20 mouse cellular contexts compared by ENCODE assay signal in the genomic region with DNA sequence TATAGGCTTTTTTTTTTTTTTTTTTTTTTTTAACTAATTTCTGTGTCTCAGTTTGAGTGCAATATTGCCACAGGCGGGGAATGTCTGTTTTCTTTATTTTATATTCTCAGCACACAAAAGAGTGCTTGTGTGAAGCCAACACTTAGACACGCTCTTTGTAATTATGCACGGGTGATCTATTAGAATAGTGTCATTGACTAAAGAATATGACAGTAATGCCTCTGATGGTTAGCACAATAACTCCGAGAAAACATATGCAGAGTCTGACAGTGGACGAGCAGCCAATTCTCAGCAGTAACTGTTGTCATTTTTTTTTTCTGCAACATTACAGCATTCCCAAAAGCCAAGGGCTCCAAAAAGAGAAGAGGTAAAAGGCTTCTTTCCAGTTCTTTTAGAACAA.
A peak's percentile ranks its signal among the peaks of the same experiment; 100 is the strongest.
DNase-seq lines count a peak whose midpoint lies in the region; ATAC-seq lines count a peak whose summit lies in the region.
"Had no signal": no experiment of that assay in that cellular context is flagged by ENCODE, and none has a peak within 500 bp of the region (broad histone marks: within the 10 kb centered on the region; RNA-seq: fewer than 3 reads in every experiment).

No protein-coding gene starts in this region.

- peaks cover 11% of the 10 kb centered on the region for H3K4me1 ChIP-seq in forebrain, embryonic 13.5 days
- peaks cover 14% of the 10 kb centered on the region for H3K4me1 ChIP-seq in forebrain, embryonic 12.5 days
- peaks cover 16% of the 10 kb centered on the region for H3K4me1 ChIP-seq in hindbrain, embryonic 15.5 days (replicated peaks)
- peaks cover 11% of the 10 kb centered on the region for H3K4me1 ChIP-seq in midbrain, embryonic 16.5 days (ENCODE audit: control insufficient read depth, insufficient read depth, low read length)
- H3K4me1 ChIP-seq in intestine, embryonic 15.5 days (replicated peaks), result no peaks in the 10 kb centered on the region
- H3K4me1 ChIP-seq: kidney, embryonic 15.5 days; liver, embryonic 15.5 days had no signal

- H3K4me3 ChIP-seq in forebrain, embryonic 13.5 days, result no peak overlapping the region
- no peak overlapping the region for H3K4me3 ChIP-seq in forebrain, embryonic 12.5 days (replicated peaks)
- no peak overlapping the region for H3K4me3 ChIP-seq in hindbrain, embryonic 15.5 days
- H3K4me3 ChIP-seq in midbrain, embryonic 16.5 days (ENCODE audit: low read depth, low read length), result no peak overlapping the region
- no peak overlapping the region for H3K4me3 ChIP-seq in intestine, embryonic 15.5 days (replicated peaks)
- H3K4me3 ChIP-seq: kidney, embryonic 15.5 days; liver, embryonic 15.5 days; neural tube, embryonic 13.5 days had no signal

- H3K36me3 ChIP-seq in forebrain, embryonic 13.5 days (ENCODE audit: poor library complexity, severe bottlenecking), result no peaks in the 10 kb centered on the region
- no peaks in the 10 kb centered on the region for H3K36me3 ChIP-seq in forebrain, embryonic 12.5 days (replicated peaks)
- H3K36me3 ChIP-seq in hindbrain, embryonic 15.5 days, result peaks cover 3% of the 10 kb centered on the region; the same call in 1 of the 2 replicates
- H3K36me3 ChIP-seq in midbrain, embryonic 16.5 days (ENCODE audit: control insufficient read depth, insufficient read depth, low read length), result no peaks in the 10 kb centered on the region
- no peaks in the 10 kb centered on the region for H3K36me3 ChIP-seq in intestine, embryonic 15.5 days
- H3K36me3 ChIP-seq: kidney, embryonic 15.5 days; liver, embryonic 15.5 days had no signal

- ATAC-seq in forebrain, embryonic 13.5 days, result peak; percentile 54; the same call in 1 of the 2 replicates
- ATAC-seq in forebrain, embryonic 12.5 days (ENCODE audit: low FRiP score), result no peak
- ATAC-seq in hindbrain, embryonic 15.5 days (ENCODE audit: low FRiP score, low read depth), result peak; percentile 82; the same call in 1 of the 2 replicates
- peak; percentile 68; the same call in 1 of the 2 replicates for ATAC-seq in midbrain, embryonic 16.5 days
- no peak for ATAC-seq in intestine, embryonic 15.5 days
- ATAC-seq: CD4-positive, CD25-positive, alpha-beta regulatory T cell, adult 4 months; intestine, postnatal 0 days had no signal

- H3K27ac ChIP-seq in forebrain, embryonic 13.5 days, result no peak overlapping the region
- no peak overlapping the region for H3K27ac ChIP-seq in forebrain, embryonic 12.5 days
- peak overlapping the region; percentile 57; the same call in 1 of the 2 replicates for H3K27ac ChIP-seq in hindbrain, embryonic 15.5 days (replicated peaks)
- H3K27ac ChIP-seq in midbrain, embryonic 16.5 days (ENCODE audit: low read length), result no peak overlapping the region
- H3K27ac ChIP-seq in intestine, embryonic 15.5 days, result no peak overlapping the region
- H3K27ac ChIP-seq: kidney, embryonic 15.5 days; liver, embryonic 15.5 days; macrophage had no signal

- H3K9me3 ChIP-seq in forebrain, embryonic 13.5 days (replicated peaks), result no peaks in the 10 kb centered on the region
- no peaks in the 10 kb centered on the region for H3K9me3 ChIP-seq in forebrain, embryonic 12.5 days
- H3K9me3 ChIP-seq in hindbrain, embryonic 15.5 days, result no peaks in the 10 kb centered on the region
- no peaks in the 10 kb centered on the region for H3K9me3 ChIP-seq in midbrain, embryonic 16.5 days (replicated peaks; ENCODE audit: control insufficient read depth, low read length, poor library complexity, severe bottlenecking)
- no peaks in the 10 kb centered on the region for H3K9me3 ChIP-seq in intestine, embryonic 15.5 days
- H3K9me3 ChIP-seq: kidney, embryonic 15.5 days; liver, embryonic 15.5 days; neural tube, embryonic 13.5 days had no signal

- H3K9ac ChIP-seq in forebrain, embryonic 13.5 days, result no peak overlapping the region
- H3K9ac ChIP-seq in forebrain, embryonic 12.5 days, result no peak overlapping the region
- no peak overlapping the region for H3K9ac ChIP-seq in hindbrain, embryonic 15.5 days
- H3K9ac ChIP-seq in midbrain, embryonic 16.5 days (ENCODE audit: low read depth, low read length), result no peak overlapping the region
- no peak overlapping the region for H3K9ac ChIP-seq in intestine, embryonic 15.5 days
- H3K9ac ChIP-seq: kidney, embryonic 15.5 days; liver, embryonic 15.5 days; neural tube, embryonic 13.5 days had no signal

- peak; percentile 14 for DNase-seq in Muller cell, postnatal 12 days (ENCODE audit: inconsistent ontology term)
- DNase-seq in heart, postnatal 25 days (ENCODE audit: low spot score), result no peak
- no peak for DNase-seq in adrenal gland, postnatal 4 days (ENCODE audit: low spot score in 2 of 2)
- DNase-seq: adrenal gland, postnatal 14 days; cerebellum, adult 18-20 months; cerebellum, postnatal 25 days; heart, postnatal 4 days; right cerebral cortex, postnatal 14 days; thymus, postnatal 36 days had no signal

- no peak overlapping the region for H3K4me2 ChIP-seq in forebrain, embryonic 13.5 days
- H3K4me2 ChIP-seq in forebrain, embryonic 12.5 days, result no peak overlapping the region
- H3K4me2 ChIP-seq in hindbrain, embryonic 15.5 days, result no peak overlapping the region
- no peak overlapping the region for H3K4me2 ChIP-seq in midbrain, embryonic 16.5 days (ENCODE audit: low read length)
- no peak overlapping the region for H3K4me2 ChIP-seq in intestine, embryonic 15.5 days (replicated peaks)
- H3K4me2 ChIP-seq: kidney, embryonic 15.5 days; liver, embryonic 15.5 days; neural tube, embryonic 13.5 days had no signal

- 22% methylated on average over 5 of the region's 5 CpGs for WGBS in forebrain, embryonic 13.5 days
- 30% methylated on average over 5 of the region's 5 CpGs for WGBS in forebrain, embryonic 12.5 days
- 22% methylated on average over 5 of the region's 5 CpGs for WGBS in hindbrain, embryonic 15.5 days
- WGBS in midbrain, embryonic 16.5 days, result 17% methylated on average over 5 of the region's 5 CpGs
- WGBS in intestine, embryonic 15.5 days, result 86% methylated on average over 5 of the region's 5 CpGs

- H3K27me3 ChIP-seq in forebrain, embryonic 13.5 days, result no peaks in the 10 kb centered on the region
- no peaks in the 10 kb centered on the region for H3K27me3 ChIP-seq in forebrain, embryonic 12.5 days
- H3K27me3 ChIP-seq in hindbrain, embryonic 15.5 days, result no peaks in the 10 kb centered on the region
- H3K27me3 ChIP-seq in midbrain, embryonic 16.5 days (ENCODE audit: control insufficient read depth, insufficient read depth, low read depth, low read length), result no peaks in the 10 kb centered on the region
- H3K27me3 ChIP-seq in intestine, embryonic 15.5 days (replicated peaks), result no peaks in the 10 kb centered on the region
- H3K27me3 ChIP-seq: kidney, embryonic 15.5 days; liver, embryonic 15.5 days; neural tube, embryonic 13.5 days had no signal

- intact Hi-C loops in heart, postnatal 25 days (cut with DNase I), result no loop called here

Comparison
In these comparisons a context has a peak if more than half of its experiments do, and no peak if none do; other contexts are left out.
1. ATAC-seq: peak in forebrain, embryonic 13.5 days (single experiment), hindbrain, embryonic 15.5 days (single experiment) and midbrain, embryonic 16.5 days (single experiment); none in forebrain, embryonic 12.5 days (single experiment) and intestine, embryonic 15.5 days (single experiment).